Mouse (Mus musculus): ENCODE measurements around the gene Sv2b. TPM values are rescaled to one million over a fixed set of nuclear protein-coding genes. Genes with fewer than 3 reads are reported as not detected.

The Sv2b gene
- polyA plus RNA-seq, 1 experiment from 2014 or later = 20.6 TPM

DNA sequence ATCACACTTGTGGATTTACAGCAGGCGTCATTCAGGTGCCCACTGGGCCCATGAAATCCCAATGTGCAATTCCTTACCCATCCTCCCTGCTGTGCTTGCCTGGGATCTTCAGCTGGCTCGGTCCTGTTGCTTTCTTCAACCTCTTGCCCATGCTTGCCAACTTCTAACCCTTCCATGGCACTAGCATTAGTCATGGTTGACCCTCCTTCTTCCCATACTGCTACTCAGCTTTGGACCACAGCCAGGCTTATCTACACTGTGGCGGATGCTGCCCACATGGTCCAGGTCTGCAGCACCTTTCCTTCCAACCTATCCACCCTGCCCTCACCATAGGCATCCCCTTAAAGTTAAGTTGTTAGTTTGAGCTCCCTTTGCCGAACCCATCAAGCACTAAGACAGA lies 28.0 kb downstream of the Sv2b start:
- Histone ChIP-seq H3K4me1 (ENCODE audit: control insufficient read depth, insufficient read depth, low read length) (peaks cover 4% of the 10 kb centered on the region), H3K4me3 (ENCODE audit: low read depth, low read length) (no peak overlapping the region), H3K4me2 (ENCODE audit: low read depth, low read length) (no peak overlapping the region), H3K27ac (ENCODE audit: low read depth, low read length) (no peak overlapping the region), H3K9me3 (ENCODE audit: control insufficient read depth, low read length) (no peaks in the 10 kb centered on the region), H3K27me3 (ENCODE audit: control insufficient read depth, insufficient read depth, low read length) (no peaks in the 10 kb centered on the region), H3K9ac (replicated peaks; ENCODE audit: low read depth, low read length) (no peak overlapping the region), H3K36me3 (ENCODE audit: control insufficient read depth, insufficient read depth, low read length) (no peaks in the 10 kb centered on the region)
- ATAC-seq (ENCODE audit: low read depth) = no peak
- WGBS = 88% methylated on average over 4 of the region's 4 CpGs

DNA sequence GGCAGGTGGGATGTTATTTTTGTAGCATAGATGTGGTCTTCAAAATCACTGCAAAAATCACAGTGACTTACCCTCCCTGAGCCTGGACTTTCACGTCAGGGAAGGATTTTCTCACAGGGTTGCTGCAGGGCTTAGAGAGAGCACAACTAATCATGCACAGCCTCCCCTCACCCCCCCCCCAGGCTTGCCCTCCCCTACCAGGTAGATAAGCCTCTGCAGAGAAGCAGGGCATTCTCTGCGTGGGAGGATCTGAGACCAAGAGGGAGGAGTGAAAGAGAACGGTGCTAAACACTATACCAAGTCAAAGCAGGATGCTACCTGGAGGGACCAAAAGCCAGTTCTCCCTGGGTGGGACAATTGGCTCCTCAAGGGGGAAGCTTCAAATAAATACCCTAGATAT lies 31.2 kb downstream of the Sv2b start:
- WGBS = 36% methylated on average over 3 of the region's 3 CpGs
- H3K27me3 ChIP-seq (ENCODE audit: control insufficient read depth, insufficient read depth, low read length) = no peaks in the 10 kb centered on the region
- H3K36me3 ChIP-seq (ENCODE audit: control insufficient read depth, insufficient read depth, low read length) = no peaks in the 10 kb centered on the region
- H3K27ac ChIP-seq (ENCODE audit: low read depth, low read length) = no peak overlapping the region
- no peak overlapping the region for H3K4me2 ChIP-seq (ENCODE audit: low read depth, low read length)
- ATAC-seq (ENCODE audit: low read depth) = no peak
- H3K4me1 ChIP-seq (ENCODE audit: control insufficient read depth, insufficient read depth, low read length) = peaks cover 4% of the 10 kb centered on the region
- H3K9ac ChIP-seq (replicated peaks; ENCODE audit: low read depth, low read length) = no peak overlapping the region
- H3K9me3 ChIP-seq (ENCODE audit: control insufficient read depth, low read length) = no peaks in the 10 kb centered on the region
- H3K4me3 ChIP-seq (ENCODE audit: low read depth, low read length) = no peak overlapping the region

DNA sequence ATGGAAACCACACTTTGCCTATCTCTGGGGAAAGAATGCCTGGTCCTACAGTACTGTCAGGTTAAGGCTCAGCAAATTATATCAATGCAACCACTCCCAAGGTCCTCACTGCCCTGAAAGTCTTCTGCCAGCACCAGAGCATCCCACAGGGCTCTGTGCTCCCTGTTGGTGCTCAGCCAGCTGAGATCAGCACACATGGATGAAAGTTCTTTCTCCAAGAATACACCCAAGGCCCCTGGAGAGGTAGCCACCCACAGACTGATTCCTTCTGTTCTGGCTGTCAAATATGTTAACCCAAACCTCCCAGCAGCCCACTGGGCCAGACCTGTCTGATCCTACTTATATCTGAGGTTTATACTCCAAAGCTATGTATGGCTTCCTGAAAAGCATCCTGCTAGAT lies 32.3 kb downstream of the Sv2b start:
- Histone ChIP-seq H3K27ac (ENCODE audit: low read depth, low read length) (no peak overlapping the region), H3K9me3 (ENCODE audit: control insufficient read depth, low read length) (no peaks in the 10 kb centered on the region)
- no peak for ATAC-seq (ENCODE audit: low read depth)

DNA sequence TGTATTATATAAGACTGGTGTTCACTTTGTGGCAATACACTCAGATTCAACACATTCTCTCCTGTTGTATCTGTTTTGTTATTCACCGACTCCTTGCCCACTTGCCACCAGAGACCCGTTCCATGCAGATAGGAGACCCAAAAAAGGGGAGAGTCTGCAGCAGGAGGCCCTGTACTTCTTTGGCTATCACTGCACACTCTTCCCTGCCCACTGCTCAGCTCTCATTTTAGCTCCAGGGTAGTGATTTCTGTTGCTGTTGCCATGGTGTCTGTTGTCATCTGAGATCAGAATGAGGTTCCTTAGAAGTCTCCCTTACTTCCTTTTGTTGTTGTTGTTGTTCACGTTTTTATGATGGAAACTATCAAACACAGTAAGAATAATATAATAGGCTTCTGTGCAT lies 34.5 kb downstream of the Sv2b start:
- Histone ChIP-seq H3K27me3 (ENCODE audit: control insufficient read depth, insufficient read depth, low read length) (no peaks in the 10 kb centered on the region), H3K4me2 (ENCODE audit: low read depth, low read length) (no peak overlapping the region), H3K9ac (replicated peaks; ENCODE audit: low read depth, low read length) (no peak overlapping the region), H3K4me3 (ENCODE audit: low read depth, low read length) (no peak overlapping the region), H3K9me3 (ENCODE audit: control insufficient read depth, low read length) (no peaks in the 10 kb centered on the region), H3K4me1 (ENCODE audit: control insufficient read depth, insufficient read depth, low read length) (peaks cover 4% of the 10 kb centered on the region), H3K36me3 (ENCODE audit: control insufficient read depth, insufficient read depth, low read length) (no peaks in the 10 kb centered on the region), H3K27ac (ENCODE audit: low read depth, low read length) (no peak overlapping the region)
- 76% methylated on average over 3 of the region's 3 CpGs for WGBS
- no peak for ATAC-seq (ENCODE audit: low read depth)

More for the DNA sequence above, 32.3 kb downstream of the Sv2b start:
- no peaks in the 10 kb centered on the region for H3K27me3 ChIP-seq (ENCODE audit: control insufficient read depth, insufficient read depth, low read length)
- no peak overlapping the region for H3K4me2 ChIP-seq (ENCODE audit: low read depth, low read length)
- H3K9ac ChIP-seq (replicated peaks; ENCODE audit: low read depth, low read length) = no peak overlapping the region
- H3K4me3 ChIP-seq (ENCODE audit: low read depth, low read length) = no peak overlapping the region
- H3K4me1 ChIP-seq (ENCODE audit: control insufficient read depth, insufficient read depth, low read length) = peaks cover 4% of the 10 kb centered on the region
- H3K36me3 ChIP-seq (ENCODE audit: control insufficient read depth, insufficient read depth, low read length) = no peaks in the 10 kb centered on the region

DNA sequence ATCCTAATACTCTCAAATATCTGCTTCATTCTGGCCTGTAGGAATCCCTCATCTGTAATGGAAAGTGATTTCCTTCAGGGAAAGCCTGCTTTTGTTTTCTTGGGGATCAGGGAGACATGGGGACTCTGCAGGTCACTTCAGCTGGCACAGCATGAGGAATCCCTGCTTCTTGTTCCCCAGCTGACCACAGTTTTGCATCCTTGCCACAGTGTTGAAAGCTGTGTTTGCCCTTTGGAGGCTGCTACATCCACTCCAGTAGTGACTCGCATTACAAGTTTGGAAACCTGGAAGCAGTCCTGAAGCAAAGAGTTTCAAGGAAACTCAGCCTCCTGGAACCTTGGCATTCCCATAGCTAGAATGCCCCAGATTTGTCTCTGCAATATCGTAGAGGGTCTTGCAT lies 35.4 kb downstream of the Sv2b start:
- Histone ChIP-seq H3K9ac (replicated peaks; ENCODE audit: low read depth, low read length) (no peak overlapping the region), H3K36me3 (ENCODE audit: control insufficient read depth, insufficient read depth, low read length) (no peaks in the 10 kb centered on the region), H3K4me1 (ENCODE audit: control insufficient read depth, insufficient read depth, low read length) (peaks cover 4% of the 10 kb centered on the region), H3K27me3 (ENCODE audit: control insufficient read depth, insufficient read depth, low read length) (no peaks in the 10 kb centered on the region), H3K9me3 (ENCODE audit: control insufficient read depth, low read length) (no peaks in the 10 kb centered on the region), H3K27ac (ENCODE audit: low read depth, low read length) (no peak overlapping the region), H3K4me3 (ENCODE audit: low read depth, low read length) (no peak overlapping the region), H3K4me2 (ENCODE audit: low read depth, low read length) (no peak overlapping the region)
- no peak for ATAC-seq (ENCODE audit: low read depth)
- 87% methylated on average over 2 of the region's 2 CpGs for WGBS

DNA sequence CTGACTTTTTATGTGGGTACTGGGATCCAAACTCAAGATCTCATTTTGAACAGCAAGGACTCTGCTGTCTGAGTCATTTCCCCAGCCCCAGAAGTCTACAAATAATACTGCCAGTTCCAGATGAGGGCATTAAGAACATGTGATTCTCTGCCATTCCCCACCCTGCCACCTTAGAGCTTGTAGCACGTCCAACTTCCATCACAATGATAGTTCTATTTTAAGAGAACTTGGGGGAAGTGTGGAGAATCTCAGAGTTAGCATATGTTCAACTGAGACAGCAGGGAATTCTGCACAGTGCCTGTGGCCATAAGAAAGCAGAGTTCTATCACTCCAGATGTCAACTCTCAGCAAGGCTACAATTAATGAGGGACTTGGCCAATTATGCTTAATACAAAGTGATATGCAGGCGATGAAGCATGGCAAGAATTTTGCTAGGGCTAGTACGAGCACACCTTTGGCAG lies 37.1 kb downstream of the Sv2b start:
- Histone ChIP-seq H3K27ac (ENCODE audit: low read depth, low read length) (no peak overlapping the region), H3K9ac (replicated peaks; ENCODE audit: low read depth, low read length) (no peak overlapping the region), H3K4me1 (ENCODE audit: control insufficient read depth, insufficient read depth, low read length) (no peaks in the 10 kb centered on the region), H3K9me3 (ENCODE audit: control insufficient read depth, low read length) (no peaks in the 10 kb centered on the region), H3K36me3 (ENCODE audit: control insufficient read depth, insufficient read depth, low read length) (no peaks in the 10 kb centered on the region), H3K4me3 (ENCODE audit: low read depth, low read length) (no peak overlapping the region), H3K4me2 (ENCODE audit: low read depth, low read length) (no peak overlapping the region), H3K27me3 (ENCODE audit: control insufficient read depth, insufficient read depth, low read length) (no peaks in the 10 kb centered on the region)
- 58% methylated on average over 3 of the region's 3 CpGs for WGBS
- no peak for ATAC-seq (ENCODE audit: low read depth)

DNA sequence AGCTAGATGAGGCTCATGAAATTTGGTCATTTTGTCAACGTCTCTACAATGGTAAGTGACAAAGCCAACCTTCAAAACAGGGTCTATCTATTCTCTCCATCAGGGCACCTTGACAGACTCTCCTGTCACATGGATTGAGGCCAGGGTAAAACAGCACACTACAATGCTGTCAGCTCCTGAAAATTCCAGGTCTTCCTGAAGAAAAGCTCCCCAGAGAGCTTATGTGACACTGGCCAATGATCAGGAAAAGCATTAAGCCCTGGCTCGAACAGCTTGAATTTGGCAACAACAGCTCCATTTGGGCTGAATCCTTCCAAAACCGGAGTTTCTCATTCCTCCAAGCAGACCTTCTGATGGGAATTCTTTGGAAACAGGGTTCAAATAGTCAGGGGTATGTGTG lies 37.8 kb downstream of the Sv2b start:
- H3K4me1 ChIP-seq (ENCODE audit: control insufficient read depth, insufficient read depth, low read length) = no peaks in the 10 kb centered on the region
- no peaks in the 10 kb centered on the region for H3K36me3 ChIP-seq (ENCODE audit: control insufficient read depth, insufficient read depth, low read length)
- H3K9ac ChIP-seq (replicated peaks; ENCODE audit: low read depth, low read length) = no peak overlapping the region
- H3K27ac ChIP-seq (ENCODE audit: low read depth, low read length) = no peak overlapping the region
- no peak overlapping the region for H3K4me3 ChIP-seq (ENCODE audit: low read depth, low read length)
- H3K4me2 ChIP-seq (ENCODE audit: low read depth, low read length) = no peak overlapping the region
- 82% methylated on average over 3 of the region's 3 CpGs for WGBS
- ATAC-seq (ENCODE audit: low read depth) = no peak
- no peaks in the 10 kb centered on the region for H3K9me3 ChIP-seq (ENCODE audit: control insufficient read depth, low read length)
- no peaks in the 10 kb centered on the region for H3K27me3 ChIP-seq (ENCODE audit: control insufficient read depth, insufficient read depth, low read length)

DNA sequence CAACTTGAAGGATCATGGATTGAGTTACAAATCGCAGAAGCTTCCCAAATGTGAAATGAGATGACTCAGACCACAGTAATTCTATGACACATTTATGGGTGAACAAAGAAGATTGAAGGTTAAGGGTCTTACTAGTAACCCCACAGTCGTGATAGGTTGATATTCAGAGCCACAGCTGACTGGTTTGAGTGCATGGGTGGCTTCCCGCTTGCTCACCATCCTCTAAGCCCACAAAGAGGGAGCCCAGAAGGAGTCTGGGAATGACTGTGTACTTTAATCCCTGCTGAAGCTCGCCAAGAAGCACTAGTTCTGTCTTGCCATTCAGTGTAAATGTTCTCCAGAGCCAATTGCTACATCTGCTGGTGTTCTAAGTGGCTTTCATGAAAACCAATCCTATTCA lies 41.8 kb downstream of the Sv2b start:
- Histone ChIP-seq H3K4me1 (ENCODE audit: control insufficient read depth, insufficient read depth, low read length) (no peaks in the 10 kb centered on the region), H3K9ac (replicated peaks; ENCODE audit: low read depth, low read length) (no peak overlapping the region), H3K36me3 (ENCODE audit: control insufficient read depth, insufficient read depth, low read length) (no peaks in the 10 kb centered on the region), H3K4me3 (ENCODE audit: low read depth, low read length) (no peak overlapping the region), H3K27me3 (ENCODE audit: control insufficient read depth, insufficient read depth, low read length) (no peaks in the 10 kb centered on the region), H3K4me2 (ENCODE audit: low read depth, low read length) (no peak overlapping the region), H3K9me3 (ENCODE audit: control insufficient read depth, low read length) (no peaks in the 10 kb centered on the region), H3K27ac (ENCODE audit: low read depth, low read length) (no peak overlapping the region)
- no peak for ATAC-seq (ENCODE audit: low read depth)
- WGBS = 76% methylated on average over 4 of the region's 4 CpGs

DNA sequence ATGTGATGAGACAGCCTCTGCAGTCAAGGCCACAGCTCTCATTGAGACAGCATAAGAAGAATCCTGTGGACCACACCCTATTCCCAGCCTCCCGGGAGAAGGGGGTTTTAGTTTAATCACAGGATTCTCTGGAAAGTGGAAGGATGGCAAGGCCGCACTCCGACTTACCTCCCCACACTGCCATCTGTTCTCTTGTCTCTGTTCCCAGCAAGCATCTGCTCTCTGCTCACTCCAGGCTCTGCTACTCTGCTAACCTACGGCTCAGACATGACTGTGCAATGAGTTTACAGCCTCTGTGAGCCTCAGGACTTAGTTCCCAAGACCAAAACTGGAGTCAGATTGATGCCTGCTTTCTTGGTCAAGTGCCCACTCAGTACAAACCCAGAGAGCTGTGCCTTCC lies 43.8 kb downstream of the Sv2b start:
- H3K36me3 ChIP-seq (ENCODE audit: control insufficient read depth, insufficient read depth, low read length) = no peaks in the 10 kb centered on the region
- H3K4me3 ChIP-seq (ENCODE audit: low read depth, low read length) = no peak overlapping the region
- no peak overlapping the region for H3K9ac ChIP-seq (replicated peaks; ENCODE audit: low read depth, low read length)
- 57% methylated on average over 4 of the region's 4 CpGs for WGBS
- no peak; the same call in 1 of the 2 replicates for ATAC-seq (ENCODE audit: low read depth)
- no peaks in the 10 kb centered on the region for H3K27me3 ChIP-seq (ENCODE audit: control insufficient read depth, insufficient read depth, low read length)
- no peaks in the 10 kb centered on the region for H3K9me3 ChIP-seq (ENCODE audit: control insufficient read depth, low read length)
- no peak overlapping the region for H3K27ac ChIP-seq (ENCODE audit: low read depth, low read length)
- no peak overlapping the region for H3K4me2 ChIP-seq (ENCODE audit: low read depth, low read length)
- no peaks in the 10 kb centered on the region for H3K4me1 ChIP-seq (ENCODE audit: control insufficient read depth, insufficient read depth, low read length)

DNA sequence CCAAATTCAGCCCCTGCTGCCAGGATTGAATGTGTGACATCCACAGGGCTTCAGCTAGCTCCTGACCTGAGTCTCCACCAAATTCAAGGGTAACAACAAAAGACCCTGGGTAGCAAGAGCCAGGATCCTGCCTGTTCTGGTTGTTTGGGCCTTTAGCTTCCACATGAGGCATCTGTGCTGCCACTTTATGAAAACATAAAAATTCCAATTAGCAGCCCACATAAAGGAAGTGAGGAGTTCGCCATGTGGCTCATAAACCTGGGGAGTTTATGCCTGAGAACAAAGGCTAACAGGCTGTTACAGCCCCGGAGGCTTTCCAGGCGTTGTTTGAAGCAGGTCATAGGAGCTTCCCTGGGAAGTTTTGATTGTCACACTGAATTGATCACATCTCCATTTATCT lies 49.1 kb downstream of the Sv2b start:
- peak; percentile 76 for ATAC-seq (ENCODE audit: low read depth)
- 0 out of 2 replicates have a peak overlapping the region, but pooled peaks have one; percentile 25 for H3K27ac ChIP-seq (ENCODE audit: low read depth, low read length)

More for the DNA sequence above, 49.1 kb downstream of the Sv2b start:
- Histone ChIP-seq H3K4me2 (ENCODE audit: low read depth, low read length) (no peak overlapping the region), H3K9ac (replicated peaks; ENCODE audit: low read depth, low read length) (no peak overlapping the region), H3K4me3 (ENCODE audit: low read depth, low read length) (no peak overlapping the region), H3K27me3 (ENCODE audit: control insufficient read depth, insufficient read depth, low read length) (no peaks in the 10 kb centered on the region), H3K9me3 (ENCODE audit: control insufficient read depth, low read length) (no peaks in the 10 kb centered on the region), H3K36me3 (ENCODE audit: control insufficient read depth, insufficient read depth, low read length) (no peaks in the 10 kb centered on the region), H3K4me1 (ENCODE audit: control insufficient read depth, insufficient read depth, low read length) (no peaks in the 10 kb centered on the region)
- 22% methylated on average over 3 of the region's 3 CpGs for WGBS

Data from neural tube, embryonic 14.5 days (tissue).